Mouse (Mus musculus): ENCODE measurements around the gene Gpr141. TPM values are rescaled to one million over a fixed set of nuclear protein-coding genes. Genes with fewer than 3 reads are reported as not detected.

Gpr141 gene
- total RNA-seq, 1 experiment, result not detected

DNA sequence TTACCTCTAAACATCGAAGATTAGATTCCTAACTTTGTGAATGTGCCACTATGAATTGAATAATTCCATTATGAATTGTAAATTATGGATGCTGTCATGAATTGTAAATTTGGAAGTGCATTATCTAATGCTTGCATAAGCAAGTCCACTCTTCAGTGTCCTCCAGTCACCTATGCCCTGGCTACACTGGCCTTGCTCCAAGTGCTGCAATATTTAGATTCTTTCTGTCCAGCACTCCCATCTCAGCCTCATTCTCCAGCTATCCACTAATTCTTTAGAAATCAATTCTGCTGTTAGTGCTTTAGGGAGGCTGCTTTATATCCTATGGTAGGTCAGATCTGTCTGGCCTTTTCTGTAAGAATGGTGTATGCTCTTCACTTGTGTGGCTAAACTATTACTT is 60.8 kb downstream of the Gpr141 start:
- Histone ChIP-seq H3K4me3 (ENCODE audit: insufficient read depth in 1 of 2, low read depth in 1 of 2, low read length in 2 of 2, poor library complexity in 1 of 2, severe bottlenecking in 1 of 2) (no peak overlapping the region), H3K27ac (ENCODE audit: insufficient read depth, low read depth, low read length, poor library complexity, severe bottlenecking) (no peak overlapping the region), H3K4me1 (ENCODE audit: control insufficient read depth in 2 of 2, insufficient read depth in 2 of 2, low read length in 2 of 2, poor library complexity in 1 of 2) (no peaks in the 10 kb centered on the region), H3K9ac (ENCODE audit: insufficient read depth, low read depth, low read length, poor library complexity, severe bottlenecking) (no peak overlapping the region), H3K9me3 (ENCODE audit: control insufficient read depth, insufficient read depth, low read depth, low read length) (no peaks in the 10 kb centered on the region), H3K36me3 (ENCODE audit: control insufficient read depth, insufficient read depth, low read length, poor library complexity, severe bottlenecking) (no peaks in the 10 kb centered on the region)
- no peak for TF ChIP-seq ZNF384 (IDR thresholded peaks at IDR 0.05; ENCODE audit: low read depth, low read length)
- no peak for DNase-seq (ENCODE audit: low read depth, low spot score)
- in situ Hi-C loops (cut with MboI; ENCODE audit: low sequenced_read_pairs in 2 of 2, unreplicated experiment in 2 of 2), result no loop called here

GRCm38 (mm10) chr13:19745741-19746140 is 78.3 kb downstream of the Gpr141 start:
- in situ Hi-C loops (cut with MboI; ENCODE audit: low sequenced_read_pairs in 2 of 2, unreplicated experiment in 2 of 2), result no loop called here
- H3K36me3 ChIP-seq (ENCODE audit: control insufficient read depth, insufficient read depth, low read length, poor library complexity, severe bottlenecking), result no peaks in the 10 kb centered on the region
- H3K27ac ChIP-seq (ENCODE audit: insufficient read depth, low read depth, low read length, poor library complexity, severe bottlenecking), result no peak overlapping the region
- H3K4me1 ChIP-seq (ENCODE audit: control insufficient read depth in 2 of 2, insufficient read depth in 2 of 2, low read length in 2 of 2, poor library complexity in 1 of 2), result no peaks in the 10 kb centered on the region
- no peaks in the 10 kb centered on the region for H3K9me3 ChIP-seq (ENCODE audit: control insufficient read depth, insufficient read depth, low read depth, low read length)
- H3K4me3 ChIP-seq (ENCODE audit: insufficient read depth in 1 of 2, low read depth in 1 of 2, low read length in 2 of 2, poor library complexity in 1 of 2, severe bottlenecking in 1 of 2), result no peak overlapping the region
- DNase-seq (ENCODE audit: low read depth, low spot score), result no peak
- TF ChIP-seq MAFK (IDR thresholded peaks at IDR 0.05; ENCODE audit: insufficient read depth, low read depth, low read length) (no peak), CHD2 (IDR thresholded peaks at IDR 0.05; ENCODE audit: low read depth, low read length) (no peak), ZC3H11A (IDR thresholded peaks at IDR 0.05; ENCODE audit: borderline replicate concordance, low read depth, low read length) (no peak), ZNF384 (IDR thresholded peaks at IDR 0.05; ENCODE audit: low read depth, low read length) (no peak)
- H3K9ac ChIP-seq (ENCODE audit: insufficient read depth, low read depth, low read length, poor library complexity, severe bottlenecking), result no peak overlapping the region

DNA sequence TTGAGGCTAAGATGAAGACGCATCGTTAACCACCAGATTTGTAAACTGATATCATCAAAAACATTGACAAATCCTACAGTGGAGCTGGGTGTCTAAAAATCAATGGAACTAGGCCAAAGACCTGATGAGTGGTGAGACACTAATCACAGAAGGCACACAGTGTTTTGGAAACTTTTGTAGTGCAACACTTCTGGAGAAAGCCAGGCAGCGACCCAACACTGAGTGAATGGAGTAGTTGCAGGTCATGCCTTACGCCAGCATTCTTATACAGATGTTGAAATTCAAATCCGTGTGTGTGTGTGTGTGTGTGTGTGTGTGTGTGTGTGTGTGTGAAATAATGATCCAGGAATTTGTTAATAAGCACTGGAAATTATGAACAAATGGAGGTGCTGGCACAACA is 79.5 kb downstream of the Gpr141 start:
- no peaks in the 10 kb centered on the region for H3K36me3 ChIP-seq (ENCODE audit: control insufficient read depth, insufficient read depth, low read length, poor library complexity, severe bottlenecking)
- no peak overlapping the region for H3K4me3 ChIP-seq (ENCODE audit: insufficient read depth in 1 of 2, low read depth in 1 of 2, low read length in 2 of 2, poor library complexity in 1 of 2, severe bottlenecking in 1 of 2)
- no peaks in the 10 kb centered on the region for H3K9me3 ChIP-seq (ENCODE audit: control insufficient read depth, insufficient read depth, low read depth, low read length)
- H3K9ac ChIP-seq (ENCODE audit: insufficient read depth, low read depth, low read length, poor library complexity, severe bottlenecking), result no peak overlapping the region
- in situ Hi-C loops (cut with MboI; ENCODE audit: low sequenced_read_pairs in 2 of 2, unreplicated experiment in 2 of 2), result no loop called here
- no peak for DNase-seq (ENCODE audit: low read depth, low spot score)
- TF ChIP-seq ZNF384 (IDR thresholded peaks at IDR 0.05; ENCODE audit: low read depth, low read length), result no peak
- TF ChIP-seq CHD2 (IDR thresholded peaks at IDR 0.05; ENCODE audit: low read depth, low read length), result no peak
- TF ChIP-seq ZC3H11A (IDR thresholded peaks at IDR 0.05; ENCODE audit: borderline replicate concordance, low read depth, low read length), result no peak
- no peak for TF ChIP-seq MAFK (IDR thresholded peaks at IDR 0.05; ENCODE audit: insufficient read depth, low read depth, low read length)
- no peaks in the 10 kb centered on the region for H3K4me1 ChIP-seq (ENCODE audit: control insufficient read depth in 2 of 2, insufficient read depth in 2 of 2, low read length in 2 of 2, poor library complexity in 1 of 2)
- no peak overlapping the region for H3K27ac ChIP-seq (ENCODE audit: insufficient read depth, low read depth, low read length, poor library complexity, severe bottlenecking)

- Histone ChIP-seq H3K9ac (ENCODE audit: insufficient read depth, low read depth, low read length, poor library complexity, severe bottlenecking) (no peak overlapping the region), H3K27ac (ENCODE audit: insufficient read depth, low read depth, low read length, poor library complexity, severe bottlenecking) (no peak overlapping the region), H3K36me3 (ENCODE audit: control insufficient read depth, insufficient read depth, low read length, poor library complexity, severe bottlenecking) (no peaks in the 10 kb centered on the region), H3K4me3 (ENCODE audit: insufficient read depth in 1 of 2, low read depth in 1 of 2, low read length in 2 of 2, poor library complexity in 1 of 2, severe bottlenecking in 1 of 2) (no peak overlapping the region), H3K4me1 (ENCODE audit: control insufficient read depth in 2 of 2, insufficient read depth in 2 of 2, low read length in 2 of 2, poor library complexity in 1 of 2) (no peaks in the 10 kb centered on the region), H3K9me3 (ENCODE audit: control insufficient read depth, insufficient read depth, low read depth, low read length) (no peaks in the 10 kb centered on the region)
- TF ChIP-seq ZC3H11A (IDR thresholded peaks at IDR 0.05; ENCODE audit: borderline replicate concordance, low read depth, low read length), result no peak
- DNase-seq (ENCODE audit: low read depth, low spot score), result no peak
- in situ Hi-C loops (cut with MboI; ENCODE audit: low sequenced_read_pairs in 2 of 2, unreplicated experiment in 2 of 2), result no loop called here
These were observed 89.5 kb downstream of the Gpr141 start for GRCm38 (mm10) chr13:19734597-19734996.

DNA sequence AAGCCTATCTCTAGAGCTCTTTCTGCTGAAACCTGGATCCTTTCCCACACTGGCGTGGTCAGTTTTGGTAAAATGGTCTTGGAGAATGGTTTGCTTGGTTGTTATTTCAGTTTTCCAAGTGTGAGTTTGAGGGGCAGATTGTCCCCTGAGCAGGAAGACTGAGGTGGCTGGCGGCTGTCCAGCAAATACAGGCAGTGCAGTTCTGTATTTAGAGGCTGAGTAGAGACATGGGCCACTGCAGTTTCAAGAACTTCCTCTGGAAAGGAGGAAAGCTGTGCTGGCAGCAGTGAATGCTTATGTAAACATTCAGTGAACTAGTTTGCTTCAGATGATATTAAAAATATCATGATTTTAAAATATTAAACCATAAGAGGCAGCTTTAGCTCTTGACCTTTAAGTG is 93.2 kb downstream of the Gpr141 start:
- in situ Hi-C loops (cut with MboI; ENCODE audit: low sequenced_read_pairs in 2 of 2, unreplicated experiment in 2 of 2), result no loop called here
- TF ChIP-seq CHD2 (IDR thresholded peaks at IDR 0.05; ENCODE audit: low read depth, low read length) (no peak), ZNF384 (IDR thresholded peaks at IDR 0.05; ENCODE audit: low read depth, low read length) (no peak), HCFC1 (IDR thresholded peaks at IDR 0.05; ENCODE audit: borderline replicate concordance, insufficient read depth, low read length) (no peak), MAFK (IDR thresholded peaks at IDR 0.05; ENCODE audit: insufficient read depth, low read depth, low read length) (no peak), ZC3H11A (IDR thresholded peaks at IDR 0.05; ENCODE audit: borderline replicate concordance, low read depth, low read length) (no peak)

More for the DNA sequence above, 93.2 kb downstream of the Gpr141 start:
- Histone ChIP-seq H3K9ac (ENCODE audit: insufficient read depth, low read depth, low read length, poor library complexity, severe bottlenecking) (no peak overlapping the region), H3K4me3 (ENCODE audit: insufficient read depth in 1 of 2, low read depth in 1 of 2, low read length in 2 of 2, poor library complexity in 1 of 2, severe bottlenecking in 1 of 2) (no peak overlapping the region), H3K9me3 (ENCODE audit: control insufficient read depth, insufficient read depth, low read depth, low read length) (no peaks in the 10 kb centered on the region), H3K36me3 (ENCODE audit: control insufficient read depth, insufficient read depth, low read length, poor library complexity, severe bottlenecking) (no peaks in the 10 kb centered on the region), H3K27ac (ENCODE audit: insufficient read depth, low read depth, low read length, poor library complexity, severe bottlenecking) (no peak overlapping the region), H3K4me1 (ENCODE audit: control insufficient read depth in 2 of 2, insufficient read depth in 2 of 2, low read length in 2 of 2, poor library complexity in 1 of 2) (no peaks in the 10 kb centered on the region)
- DNase-seq (ENCODE audit: low read depth, low spot score), result no peak
